ENCODE assay signal across 23 mouse cellular contexts in the genomic region with DNA sequence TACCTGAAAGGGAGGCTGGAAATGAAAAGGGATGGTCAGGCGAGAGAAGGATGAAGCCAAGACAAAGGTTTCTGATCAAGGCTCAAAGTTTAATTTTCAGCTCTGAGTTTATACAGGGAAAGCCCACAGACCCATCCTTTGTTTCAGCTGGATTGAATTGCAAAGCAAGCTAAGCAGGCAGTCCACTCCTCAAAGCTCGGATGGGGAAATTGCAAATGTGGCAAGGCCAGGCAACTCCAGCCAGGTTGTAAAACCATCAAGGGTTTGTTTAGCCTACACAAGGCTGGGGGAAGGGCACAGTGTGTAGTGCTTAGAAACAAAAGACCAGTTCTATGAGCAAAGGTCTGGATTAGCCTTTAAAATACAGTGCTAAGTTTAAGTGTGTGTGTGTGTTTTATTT. TPM values are rescaled to one million over a fixed set of nuclear protein-coding genes. Genes with fewer than 3 reads are reported as not detected.
DNase-seq lines count a peak whose midpoint lies in the region; ATAC-seq and TF ChIP-seq lines count a peak whose summit lies in the region.
"Had no signal": no experiment of that assay in that cellular context is flagged by ENCODE, and none has a peak within 500 bp of the region (broad histone marks: within the 10 kb centered on the region; RNA-seq: fewer than 3 reads in every experiment).

No protein-coding gene starts in this region.

- TF ChIP-seq EP300 in ES-Bruce4 (IDR thresholded peaks at IDR 0.05; ENCODE audit: insufficient read depth, low read depth, low read length) = peak; percentile 89

- H3K36me3 ChIP-seq in hindbrain, embryonic 11.5 days (ENCODE audit: control insufficient read depth, insufficient read depth, low read length) = no peaks in the 10 kb centered on the region
- no peaks in the 10 kb centered on the region for H3K36me3 ChIP-seq in hindbrain, embryonic 12.5 days
- H3K36me3 ChIP-seq in ES-Bruce4 (ENCODE audit: control insufficient read depth, insufficient read depth, low read length, poor library complexity, severe bottlenecking) = no peaks in the 10 kb centered on the region
- no peaks in the 10 kb centered on the region for H3K36me3 ChIP-seq in limb, embryonic 10.5 days
- H3K36me3 ChIP-seq: heart, embryonic 10.5 days; neural tube, embryonic 15.5 days had no signal

- no peak for TF ChIP-seq POLR2A in ES-Bruce4 (IDR thresholded peaks at IDR 0.05; ENCODE audit: insufficient read depth, low read length)

- H3K9ac ChIP-seq in hindbrain, embryonic 11.5 days (ENCODE audit: low read depth, low read length) = peak overlapping the region; percentile 5; the same call in 1 of the 2 replicates
- no peak overlapping the region for H3K9ac ChIP-seq in hindbrain, embryonic 12.5 days
- no peak overlapping the region for H3K9ac ChIP-seq in ES-Bruce4 (ENCODE audit: low read depth, poor library complexity, severe bottlenecking)
- H3K9ac ChIP-seq: liver, postnatal 0 days; neural tube, embryonic 15.5 days had no signal

- H3K4me2 ChIP-seq in hindbrain, embryonic 11.5 days (replicated peaks; ENCODE audit: low read depth, low read length) = no peak overlapping the region
- H3K4me2 ChIP-seq in hindbrain, embryonic 12.5 days (replicated peaks) = no peak overlapping the region
- H3K4me2 ChIP-seq: neural tube, embryonic 15.5 days had no signal

- no peaks in the 10 kb centered on the region for H3K27me3 ChIP-seq in hindbrain, embryonic 11.5 days (ENCODE audit: control insufficient read depth, insufficient read depth, low read length)
- no peaks in the 10 kb centered on the region for H3K27me3 ChIP-seq in hindbrain, embryonic 12.5 days
- no peaks in the 10 kb centered on the region for H3K27me3 ChIP-seq in ES-Bruce4 (ENCODE audit: control insufficient read depth, insufficient read depth, low read length, poor library complexity, severe bottlenecking)
- H3K27me3 ChIP-seq in limb, embryonic 10.5 days (ENCODE audit: low read depth, poor library complexity, severe bottlenecking) = no peaks in the 10 kb centered on the region
- H3K27me3 ChIP-seq: neural tube, embryonic 15.5 days had no signal

- no peaks in the 10 kb centered on the region for H3K9me3 ChIP-seq in hindbrain, embryonic 11.5 days (ENCODE audit: control insufficient read depth, low read length)
- no peaks in the 10 kb centered on the region for H3K9me3 ChIP-seq in hindbrain, embryonic 12.5 days (replicated peaks)
- H3K9me3 ChIP-seq in ES-Bruce4 (replicated peaks; ENCODE audit: control insufficient read depth, insufficient read depth, low read length, poor library complexity, severe bottlenecking) = no peaks in the 10 kb centered on the region
- no peaks in the 10 kb centered on the region for H3K9me3 ChIP-seq in limb, embryonic 10.5 days (replicated peaks)
- H3K9me3 ChIP-seq: heart, embryonic 10.5 days; neural tube, embryonic 15.5 days had no signal

- no peak overlapping the region; the same call in 1 of the 2 replicates for H3K27ac ChIP-seq in hindbrain, embryonic 11.5 days (ENCODE audit: low read depth, low read length)
- H3K27ac ChIP-seq in hindbrain, embryonic 12.5 days = no peak overlapping the region
- H3K27ac ChIP-seq in ES-Bruce4 (ENCODE audit: insufficient read depth, low read length) = peak overlapping the region; percentile 54
- H3K27ac ChIP-seq in limb, embryonic 10.5 days = peak overlapping the region; percentile 40; the same call in 1 of the 2 replicates
- H3K27ac ChIP-seq: heart, embryonic 10.5 days; kidney, postnatal 0 days; neural tube, embryonic 15.5 days had no signal

- DNase-seq in embryo, embryonic 11 days = peak; percentile 42
- no peak for DNase-seq in embryo, embryonic 9.5 days (ENCODE audit: extremely low spot score)
- no peak for DNase-seq in hindbrain, embryonic 11.5 days (ENCODE audit: low spot score)
- no peak for DNase-seq in limb, embryonic 10.5 days (ENCODE audit: low spot score)
- DNase-seq in right cerebral cortex, postnatal 14 days = no peak
- no peak for DNase-seq in adrenal gland, postnatal 14 days
- DNase-seq: adrenal gland, adult 2 months; cerebellum, adult 9-10 months; gastrocnemius, postnatal 14 days; kidney, adult 18-20 months; liver, postnatal 0 days; lung, postnatal 14 days; right cerebral cortex, postnatal 25 days; thymus, postnatal 36 days had no signal

- WGBS in hindbrain, embryonic 11.5 days = 15% methylated on average over 2 of the region's 2 CpGs
- 22% methylated on average over 2 of the region's 2 CpGs for WGBS in hindbrain, embryonic 12.5 days
- 25% methylated on average over 2 of the region's 2 CpGs for WGBS in limb, embryonic 10.5 days

- ATAC-seq in hindbrain, embryonic 11.5 days (ENCODE audit: low FRiP score) = no peak
- ATAC-seq in hindbrain, embryonic 12.5 days (ENCODE audit: low FRiP score) = no peak
- ATAC-seq: CD4-positive, CD25-positive, alpha-beta regulatory T cell, adult 4 months; liver, postnatal 0 days had no signal

- no peak overlapping the region for H3K4me3 ChIP-seq in hindbrain, embryonic 11.5 days (ENCODE audit: low read depth, low read length)
- no peak overlapping the region for H3K4me3 ChIP-seq in hindbrain, embryonic 12.5 days
- no peak overlapping the region for H3K4me3 ChIP-seq in ES-Bruce4 (ENCODE audit: low read depth, low read length)
- no peak overlapping the region for H3K4me3 ChIP-seq in limb, embryonic 10.5 days
- H3K4me3 ChIP-seq: heart, embryonic 10.5 days; neural tube, embryonic 15.5 days had no signal

- no peaks in the 10 kb centered on the region; the same call in 1 of the 2 replicates for H3K4me1 ChIP-seq in hindbrain, embryonic 11.5 days (replicated peaks; ENCODE audit: control insufficient read depth, insufficient read depth, low read length)
- peaks cover 14% of the 10 kb centered on the region for H3K4me1 ChIP-seq in hindbrain, embryonic 12.5 days
- peaks cover 1% of the 10 kb centered on the region for H3K4me1 ChIP-seq in ES-Bruce4 (ENCODE audit: control insufficient read depth, insufficient read depth, low read length)
- peaks cover 12% of the 10 kb centered on the region for H3K4me1 ChIP-seq in limb, embryonic 10.5 days

- no peak for TF ChIP-seq CTCF in ES-Bruce4 (IDR thresholded peaks at IDR 0.05; ENCODE audit: low read depth, low read length)

RNA-seq across cellular contexts. Expression of a gene that starts 28.4 kb away (rescaled TPM):
- 51.1 and 68.0 TPM in 2 replicates for polyA plus RNA-seq in hindbrain, embryonic 11.5 days (2014; fragmentation: Nextera tagmentation; extraction: Ambion mirVana)
- 76.2 and 93.8 TPM in 2 replicates for polyA plus RNA-seq in hindbrain, embryonic 12.5 days (2016; fragmentation: Nextera tagmentation; extraction: Ambion mirVana)
- 0.54 TPM in 1 of 2 replicates, not detected in the other for polyA plus RNA-seq in ES-Bruce4 (2011; ENCODE audit: insufficient read depth, insufficient read length, low read depth, missing spikeins)
- polyA plus RNA-seq in limb, embryonic 10.5 days (2016; fragmentation: Nextera tagmentation; extraction: Ambion mirVana) = 5.9 and 6.5 TPM in 2 replicates
- 5.8 and 10.8 TPM in 2 replicates for total RNA-seq in adrenal gland, postnatal 14 days (2021)
- total RNA-seq: common myeloid progenitor, adult 5-6 weeks; liver, adult 2 months; megakaryocyte-erythroid progenitor cell, adult 5-6 weeks had no signal
- polyA plus RNA-seq: CD4-positive, CD25-positive, alpha-beta regulatory T cell, adult 4 months; heart, embryonic 10.5 days; liver, adult 2 months had no signal

Comparison
In these comparisons a context has a peak if more than half of its experiments do, and no peak if none do; other contexts are left out.
1. H3K27ac ChIP-seq: peak in ES-Bruce4 (single experiment) and limb, embryonic 10.5 days (single experiment); none in hindbrain, embryonic 11.5 days (single experiment) and hindbrain, embryonic 12.5 days (single experiment).